Mouse (Mus musculus): ENCODE measurements at regions not wholly inside any gene's neighbourhood (a gene's known extent, or its start where the extent isn't known, plus 50 kb on each side); places are given as distances from the start of the nearest gene placed in this dataset.

- no peak for DNase-seq (ENCODE audit: low read depth, low spot score)
Measured at GRCm38 (mm10) chr3:143447005-143447709, 565.4 kb upstream of the Pkn2 start.

GRCm38 (mm10) chr3:143417401-143417800, 535.6 kb upstream of the Pkn2 start:
- no peak for DNase-seq (ENCODE audit: low read depth, low spot score)

- no peak for DNase-seq (ENCODE audit: low read depth, low spot score)
Measured at GRCm38 (mm10) chr3:143411655-143412054, 529.9 kb upstream of the Pkn2 start.

- no peak for DNase-seq (ENCODE audit: low read depth, low spot score)
Measured at GRCm38 (mm10) chr3:143398966-143399365, 517.2 kb upstream of the Pkn2 start.

GRCm38 (mm10) chr3:143384357-143384756, 502.6 kb upstream of the Pkn2 start:
- DNase-seq (ENCODE audit: low read depth, low spot score), result no peak

- no peak for DNase-seq (ENCODE audit: low read depth, low spot score)
Measured at GRCm38 (mm10) chr3:143379193-143379592, 497.4 kb upstream of the Pkn2 start.

- no peak for DNase-seq (ENCODE audit: low read depth, low spot score)
Measured at GRCm38 (mm10) chr3:143377446-143377845, 495.6 kb upstream of the Pkn2 start.

- DNase-seq (ENCODE audit: low read depth, low spot score), result no peak
Measured at GRCm38 (mm10) chr3:143375527-143376061, 493.8 kb upstream of the Pkn2 start.

GRCm38 (mm10) chr3:143373501-143373900, 491.7 kb upstream of the Pkn2 start:
- no peak for DNase-seq (ENCODE audit: low read depth, low spot score)

GRCm38 (mm10) chr3:143369002-143369401, 487.2 kb upstream of the Pkn2 start:
- no peak for DNase-seq (ENCODE audit: low read depth, low spot score)

- DNase-seq (ENCODE audit: low read depth, low spot score), result no peak
Measured at GRCm38 (mm10) chr3:143340032-143340431, 458.2 kb upstream of the Pkn2 start.

- DNase-seq (ENCODE audit: low read depth, low spot score), result no peak
Measured at GRCm38 (mm10) chr3:143333339-143333738, 451.5 kb upstream of the Pkn2 start.

- DNase-seq (ENCODE audit: low read depth, low spot score), result no peak
Measured at GRCm38 (mm10) chr3:143328521-143328920, 446.7 kb upstream of the Pkn2 start.

GRCm38 (mm10) chr3:143327652-143328051, 445.8 kb upstream of the Pkn2 start:
- no peak for DNase-seq (ENCODE audit: low read depth, low spot score)

- no peak for DNase-seq (ENCODE audit: low read depth, low spot score)
Measured at GRCm38 (mm10) chr3:143316457-143316856, 434.7 kb upstream of the Pkn2 start.

- no peak for DNase-seq (ENCODE audit: low read depth, low spot score)
Measured at GRCm38 (mm10) chr3:143291793-143292192, 410.0 kb upstream of the Pkn2 start.

- no peak for DNase-seq (ENCODE audit: low read depth, low spot score)
Measured at GRCm38 (mm10) chr3:143264132-143264531, 382.3 kb upstream of the Pkn2 start.

- DNase-seq (ENCODE audit: low read depth, low spot score), result no peak
Measured at GRCm38 (mm10) chr3:143252643-143253042, 370.8 kb upstream of the Pkn2 start.

- DNase-seq (ENCODE audit: low read depth, low spot score), result no peak
Measured at GRCm38 (mm10) chr3:143252008-143252407, 370.2 kb upstream of the Pkn2 start.

GRCm38 (mm10) chr3:143242691-143243090, 360.9 kb upstream of the Pkn2 start:
- DNase-seq (ENCODE audit: low read depth, low spot score), result no peak

- DNase-seq (ENCODE audit: low read depth, low spot score), result no peak
Measured at GRCm38 (mm10) chr3:143240545-143241383, 359.0 kb upstream of the Pkn2 start.

- no peak for DNase-seq (ENCODE audit: low read depth, low spot score)
Measured at GRCm38 (mm10) chr3:143238546-143238945, 356.7 kb upstream of the Pkn2 start.

Data from c-Kit-negative CD71-positive TER-119-positive erythroid progenitor cells, embryonic 14.5 days (primary cell).